Mouse (Mus musculus) granulocyte monocyte progenitor cell, adult 5-6 weeks (primary cell): ENCODE results near the gene Pmepa1. TPM values are rescaled to one million over a fixed set of nuclear protein-coding genes. Genes with fewer than 3 reads are reported as not detected.

Source experiments
- ATAC-seq: replicated peaks from 2 replicates; pipeline ENCODE4 v1.8.0; 2016; ENCODE audit warnings: mild to moderate bottlenecking, moderate TSS enrichment, inconsistent platforms; ENCODE audit not compliant: poor library complexity, severe bottlenecking
- total RNA-seq, 2 experiments: library from RNA; stranded (forward) in 1 of 2; stranded (reverse) in 1 of 2; fragments of 200-712, 200-1000 nt in 1 of 2; fragments of >200 nt in 1 of 2; fragmentation: Nextera tagmentation in 1 of 2; gene quantifications; 2 replicates each; pipeline ENCODE4 v1.2.3; 2014 to 2017

The Pmepa1 gene
- total RNA-seq, 2 experiments from 2014 or later: not detected

DNA sequence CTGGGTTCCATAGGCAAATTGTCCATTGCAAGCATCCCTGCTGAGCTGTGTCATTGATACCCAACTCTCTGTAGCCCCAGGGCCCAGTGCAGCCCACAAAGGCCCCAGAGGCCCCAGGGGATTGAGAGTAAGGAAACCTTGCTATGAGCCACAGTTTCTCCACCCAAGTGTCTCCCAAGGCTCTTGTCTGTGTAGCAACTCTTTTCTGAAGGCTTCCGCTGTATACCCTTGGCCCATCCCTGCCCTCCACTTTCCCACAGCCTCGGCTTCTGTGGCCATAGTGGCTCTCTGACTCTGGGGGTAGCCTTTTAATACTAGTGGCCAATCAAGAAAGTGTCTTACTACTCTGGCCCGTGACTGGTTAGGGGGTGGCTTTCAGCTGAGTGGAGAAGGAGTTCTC is 72.6 kb downstream of the Pmepa1 start:
- no peak for ATAC-seq

GRCm38 (mm10) chr2:173202924-173203689 is 73.2 kb downstream of the Pmepa1 start:
- no peak for ATAC-seq

DNA sequence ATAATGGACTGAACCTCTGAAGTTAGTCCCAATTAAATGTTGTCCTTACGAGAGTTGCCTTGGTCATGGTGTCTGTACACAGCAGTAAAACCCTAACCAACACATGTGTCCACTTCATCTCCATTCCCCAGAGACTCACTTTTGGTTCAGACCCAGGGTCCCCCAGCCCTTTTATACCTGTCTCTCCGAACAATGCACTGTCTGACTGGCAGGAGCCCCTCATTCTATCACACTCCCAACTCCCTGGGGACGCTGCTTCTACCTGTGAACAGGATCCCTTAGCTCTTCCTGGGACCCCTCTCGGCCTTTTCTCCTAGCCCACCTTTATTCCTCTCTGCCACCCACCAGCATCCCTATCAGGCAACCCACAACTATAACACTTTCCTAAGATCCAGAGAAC is 81.5 kb downstream of the Pmepa1 start:
- no peak for ATAC-seq

DNA sequence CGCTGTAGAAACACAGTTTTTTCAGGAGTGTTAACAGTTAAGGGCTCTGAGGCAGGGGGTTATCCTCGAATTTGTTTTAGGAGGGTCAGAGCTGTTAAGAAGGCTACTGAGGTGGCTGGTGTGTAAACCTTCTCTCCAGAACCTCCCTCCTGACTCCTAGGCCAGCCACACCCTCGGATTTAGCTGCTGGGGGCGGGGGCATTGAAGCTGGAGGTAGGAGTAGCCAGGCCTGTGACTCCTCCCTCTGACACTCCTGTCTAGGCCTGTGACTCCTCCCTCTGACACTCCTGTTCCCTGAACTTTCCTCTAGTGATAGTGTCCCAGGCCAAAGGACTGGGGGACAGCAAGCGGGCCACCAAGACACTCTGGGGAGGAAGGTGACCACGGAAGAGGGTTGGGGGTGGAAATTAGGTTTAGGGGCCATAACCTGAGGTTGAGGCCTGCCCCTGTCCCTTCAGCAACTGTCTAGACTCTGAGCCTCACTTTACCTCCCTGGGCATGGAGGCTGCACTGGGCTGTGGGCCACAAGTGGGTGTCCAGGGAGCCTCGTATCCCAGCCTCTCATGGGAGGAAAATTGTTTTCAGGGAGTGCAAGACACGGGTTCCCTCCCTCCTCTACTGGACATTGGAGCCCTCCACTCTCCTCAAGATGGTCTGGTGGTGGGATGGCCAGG is 89.0 kb downstream of the Pmepa1 start:
- peak; percentile 17; the same call in 1 of the 2 replicates for ATAC-seq

DNA sequence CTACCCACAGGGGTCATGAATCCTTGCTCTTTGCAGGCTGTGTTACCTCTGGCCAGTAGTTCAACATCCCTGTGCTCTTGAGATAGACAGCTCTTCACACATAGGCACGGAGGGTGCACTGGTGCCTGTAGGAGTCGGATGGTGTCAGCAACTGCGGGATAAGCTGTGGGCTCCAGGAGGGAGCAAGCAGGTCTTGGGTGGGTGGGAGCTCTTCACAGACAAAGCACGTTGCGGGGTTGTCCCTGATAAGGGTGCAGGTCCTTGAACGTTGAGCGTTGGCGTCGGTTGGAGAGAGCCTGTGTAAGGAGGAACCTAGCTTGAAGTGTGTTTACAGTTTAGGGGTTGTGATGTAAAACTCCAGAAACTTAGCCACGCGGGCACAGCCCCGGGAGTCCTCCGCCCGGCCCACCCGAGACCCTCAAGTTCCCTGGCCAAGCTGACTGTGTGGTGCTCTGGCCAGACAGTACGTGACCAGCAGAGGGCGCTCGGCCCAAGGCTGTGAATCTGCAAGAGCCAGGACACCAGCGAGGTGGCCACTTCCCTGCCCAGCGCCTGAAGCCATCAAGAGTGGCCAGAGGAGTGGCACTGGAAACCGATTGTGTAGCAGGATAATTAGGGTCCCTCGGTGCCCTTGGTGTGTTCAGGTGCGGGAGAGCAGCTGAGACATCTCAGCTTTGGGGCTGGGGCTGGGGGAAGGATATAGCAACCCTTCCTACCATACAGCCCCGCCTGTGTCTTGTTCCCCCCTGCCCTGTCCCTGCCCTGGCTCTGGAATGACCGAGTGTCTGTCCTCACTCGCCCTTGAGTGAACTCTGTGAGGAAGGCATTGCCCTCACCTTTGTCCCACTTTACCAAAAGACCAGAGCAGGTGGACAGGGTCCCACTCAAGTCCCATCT is 90.0 kb downstream of the Pmepa1 start:
- peak; percentile 78 for ATAC-seq

- ATAC-seq: no peak
Observed at GRCm38 (mm10) chr2:173185282-173185681, 91.1 kb downstream of the Pmepa1 start.

DNA sequence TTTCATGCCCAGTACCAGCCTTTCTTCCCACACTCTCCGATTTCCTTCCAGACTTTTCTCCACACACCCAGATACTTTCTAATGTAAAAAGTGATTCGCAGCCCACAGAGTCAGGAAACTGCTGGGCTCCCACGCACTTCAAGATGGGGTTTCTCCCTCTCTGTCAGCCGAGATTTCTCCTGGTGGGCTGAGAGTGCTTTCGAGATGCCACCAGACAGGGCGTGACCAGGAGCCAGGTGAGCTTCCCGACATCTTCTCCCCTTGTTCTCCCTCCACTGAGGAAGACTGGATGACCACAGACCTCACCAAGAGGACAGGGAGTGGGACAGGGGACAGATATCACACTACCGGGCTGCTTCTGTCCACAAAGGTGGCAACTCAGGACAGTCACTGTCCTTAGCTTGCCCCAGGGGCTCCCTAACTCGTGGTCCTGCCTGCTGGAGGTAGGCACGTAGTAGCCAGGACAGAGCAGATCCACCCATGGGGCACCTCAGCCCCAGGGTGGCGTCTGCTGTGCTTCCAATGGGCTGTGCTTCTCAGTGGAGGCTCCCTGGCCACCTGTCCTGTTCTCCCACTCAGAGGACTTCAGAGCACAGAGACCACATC is 91.8 kb downstream of the Pmepa1 start:
- ATAC-seq: no peak

DNA sequence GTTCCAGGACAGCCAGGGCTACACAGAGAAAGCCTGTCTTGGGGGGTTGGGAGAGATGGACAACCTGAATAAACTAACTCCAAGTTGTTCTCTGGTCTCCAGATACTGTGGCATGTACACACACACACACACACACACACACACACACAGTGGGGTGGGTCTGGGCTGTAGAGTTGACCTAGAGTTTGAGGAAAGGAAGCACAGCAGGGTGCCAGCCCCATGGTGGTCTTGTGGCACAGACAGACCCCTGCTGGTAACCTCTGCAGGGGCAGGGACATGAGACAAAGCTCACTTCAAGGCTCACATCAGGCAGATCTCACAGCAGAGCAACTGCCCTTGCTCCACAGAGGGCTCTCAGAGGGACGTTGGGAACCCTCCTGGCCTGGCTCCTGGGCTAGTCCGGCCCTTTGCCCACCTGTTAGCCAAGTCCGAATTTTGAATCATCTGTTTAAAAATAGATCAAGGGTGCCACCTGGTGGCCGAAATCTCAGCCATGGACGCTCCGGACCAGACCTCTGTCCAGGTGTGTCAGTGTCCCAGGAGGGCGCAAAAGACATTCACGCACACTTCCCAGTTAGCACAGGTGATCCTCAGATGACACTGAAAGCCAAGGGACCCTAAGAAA is 92.4 kb downstream of the Pmepa1 start:
- peak; percentile 25; the same call in 1 of the 2 replicates for ATAC-seq

DNA sequence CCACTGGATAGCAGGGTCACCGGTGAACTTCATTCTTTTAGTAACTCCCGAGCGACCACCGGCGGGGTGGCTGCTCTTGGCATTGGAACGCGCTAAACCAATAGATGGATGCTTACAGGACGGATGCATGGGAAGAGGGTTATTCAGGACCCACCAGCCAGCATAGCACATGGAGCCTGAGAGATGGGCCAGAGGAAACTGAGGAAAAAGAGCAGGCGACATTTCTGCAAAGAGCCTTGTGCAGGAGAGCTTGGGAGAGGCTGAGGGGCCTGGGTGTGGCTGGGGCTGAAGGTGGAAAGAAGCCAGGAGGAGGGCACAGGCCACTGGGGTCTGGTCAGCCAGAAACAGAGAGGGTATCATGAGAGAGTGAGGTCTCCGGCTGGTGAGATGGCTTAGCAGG is 93.0 kb downstream of the Pmepa1 start:
- ATAC-seq: no peak

- no peak for ATAC-seq
Observed at GRCm38 (mm10) chr2:173182796-173183195, 93.5 kb downstream of the Pmepa1 start.

DNA sequence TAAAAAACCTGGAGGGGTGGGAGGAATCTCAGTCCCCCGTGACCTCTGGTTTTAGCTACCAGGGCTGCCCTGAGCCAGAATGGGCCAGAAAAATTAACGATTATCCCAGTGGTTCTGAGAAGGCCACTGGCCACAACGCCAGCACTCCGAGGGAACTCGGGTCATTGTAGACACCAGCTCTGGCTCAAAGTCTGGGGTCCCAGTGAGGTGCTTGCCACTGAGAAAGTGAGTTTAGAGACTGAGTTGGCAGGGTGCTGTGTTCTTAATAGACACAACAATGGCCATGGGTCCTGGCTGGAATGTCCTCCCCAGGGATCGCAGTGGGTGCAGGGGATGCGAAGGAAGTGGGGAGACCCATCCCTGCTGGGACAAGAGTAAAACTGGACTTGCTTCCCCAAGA is 94.4 kb downstream of the Pmepa1 start:
- no peak for ATAC-seq

- no peak for ATAC-seq
Observed at GRCm38 (mm10) chr2:173181486-173181885, 94.8 kb downstream of the Pmepa1 start.

DNA sequence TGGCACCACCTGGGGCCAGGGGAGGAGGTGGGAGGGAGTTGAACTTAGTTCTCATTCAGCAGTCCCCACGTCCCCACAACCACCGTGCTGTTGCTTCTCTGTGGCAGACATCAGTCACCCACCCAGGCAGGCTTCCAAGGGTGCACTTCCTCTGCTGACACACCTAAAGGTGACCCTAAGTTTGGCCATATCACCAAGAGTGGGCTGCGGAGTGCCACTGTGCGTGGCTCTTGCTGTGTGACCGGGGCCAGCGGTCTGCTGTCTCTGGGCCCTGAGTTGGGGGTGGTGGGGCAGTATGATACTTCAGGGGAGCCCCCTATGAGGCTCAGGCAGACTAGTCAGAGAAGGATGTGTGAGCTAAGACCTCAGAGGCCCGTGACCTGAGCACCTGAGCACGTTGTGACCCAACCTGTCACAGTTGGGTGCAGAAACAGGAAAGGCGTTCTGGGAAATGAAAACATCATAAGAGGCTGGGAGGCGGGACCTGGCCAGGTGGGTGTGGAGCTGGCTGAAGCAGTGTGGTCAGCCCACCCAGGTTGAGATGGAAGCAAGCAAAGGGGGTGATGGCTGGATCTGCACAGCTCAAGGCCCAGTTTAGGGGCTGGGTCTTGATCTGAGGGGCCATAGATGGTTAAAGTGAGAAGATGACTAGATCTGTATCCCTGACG is 95.5 kb downstream of the Pmepa1 start:
- ATAC-seq: no peak

DNA sequence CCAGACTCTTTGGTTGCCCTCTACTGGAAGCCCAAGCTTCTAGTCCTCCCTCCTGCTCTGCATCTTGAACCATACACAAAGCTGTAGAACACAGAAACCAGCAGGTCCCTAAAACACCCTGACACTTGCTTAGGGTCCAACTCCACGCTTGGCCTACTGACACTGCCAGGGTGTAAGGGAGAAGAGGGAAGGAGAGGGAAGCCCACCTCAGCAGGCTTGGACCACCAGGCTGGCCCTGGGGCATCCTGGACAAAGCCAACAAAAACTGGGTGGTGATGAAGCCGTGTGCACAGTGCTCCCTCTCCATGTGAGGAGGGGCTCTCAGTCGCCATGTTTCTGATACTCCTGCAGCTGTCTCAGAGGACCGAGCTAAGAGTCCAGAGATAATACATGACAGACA is 96.3 kb downstream of the Pmepa1 start:
- no peak for ATAC-seq

DNA sequence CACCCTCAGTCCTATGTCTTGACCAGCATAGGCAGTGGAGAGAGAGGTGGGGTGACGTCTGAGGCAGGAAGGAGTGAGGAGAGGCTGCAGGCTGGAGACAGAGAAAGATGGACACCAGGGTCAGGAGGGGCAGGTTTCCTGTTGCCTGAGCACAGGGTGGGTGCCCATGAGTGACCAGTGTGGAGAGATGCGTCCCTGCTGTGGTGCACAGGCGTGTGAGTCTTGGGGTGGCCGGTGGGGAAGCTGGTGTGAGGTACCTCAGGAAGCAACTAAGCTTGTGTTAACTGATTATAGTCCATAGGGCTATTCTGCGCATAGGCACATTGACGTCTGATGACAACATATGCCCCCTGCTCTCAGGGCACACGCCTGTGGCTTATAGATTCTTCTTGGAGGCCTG is 97.3 kb downstream of the Pmepa1 start:
- ATAC-seq: no peak

- ATAC-seq: no peak
Observed at GRCm38 (mm10) chr2:173177951-173178350, 98.4 kb downstream of the Pmepa1 start.

DNA sequence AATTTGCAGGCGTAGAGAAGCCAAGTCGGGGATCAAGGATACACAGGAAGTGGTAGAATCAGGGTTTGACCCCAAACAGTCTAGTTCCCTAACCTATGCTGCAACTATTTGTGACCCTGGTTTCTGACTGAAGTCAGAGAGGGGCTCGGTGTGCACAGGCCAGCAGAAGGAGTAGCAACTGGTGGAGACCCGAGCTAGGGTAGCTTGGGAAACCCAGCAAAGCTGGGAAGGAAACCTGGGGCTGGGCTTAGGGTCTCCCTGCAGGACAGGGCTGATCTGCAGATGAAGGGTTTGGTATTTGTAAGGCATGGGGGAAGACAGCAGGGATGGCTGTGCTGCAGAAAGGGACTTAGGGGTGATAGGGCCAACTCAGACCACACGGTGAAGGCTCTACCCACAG is 98.9 kb downstream of the Pmepa1 start:
- ATAC-seq: peak; percentile 45

- no peak for ATAC-seq
Observed at GRCm38 (mm10) chr2:173175703-173176102, 100.6 kb downstream of the Pmepa1 start.

- no peak for ATAC-seq
Observed at GRCm38 (mm10) chr2:173174569-173174968, 101.8 kb downstream of the Pmepa1 start.
